Mouse (Mus musculus) midbrain, embryonic 12.5 days (tissue): ENCODE measurements around the gene Adam3. TPM values are rescaled to one million over a fixed set of nuclear protein-coding genes. Genes with fewer than 3 reads are reported as not detected.

Experiments used
- ATAC-seq: fragments of 200-750 bp; cut with Nextera tagmentation; 2 replicates; pipeline ENCODE4 v1.8.0; 2017; ENCODE audit warnings: low read depth, moderate TSS enrichment, moderate library complexity; ENCODE audit not compliant: low FRiP score
- H3K27ac ChIP-seq: fragments of 300-500 bp; sonication (generic); replicated peaks from 2 replicates; pipeline ENCODE4 v1.5.1; 2016; ENCODE audit warnings: mild to moderate bottlenecking
- H3K27me3 ChIP-seq: fragments of 300-500 bp; sonication (generic); 2 replicates; pipeline ENCODE4 v1.6.1; 2016; ENCODE audit warnings: mild to moderate bottlenecking
- H3K36me3 ChIP-seq: fragments of 300-500 bp; sonication (generic); 2 replicates; pipeline ENCODE4 v1.6.1; 2016
- H3K4me1 ChIP-seq: fragments of 300-500 bp; sonication (generic); 2 replicates; pipeline ENCODE4 v1.6.1; 2016
- H3K4me2 ChIP-seq: fragments of 300-500 bp; sonication (generic); replicated peaks from 2 replicates; pipeline ENCODE4 v1.6.1; 2016; ENCODE audit warnings: mild to moderate bottlenecking, moderate library complexity
- H3K4me3 ChIP-seq: fragments of 300-500 bp; sonication (generic); 2 replicates; pipeline ENCODE4 v1.5.1; 2016; ENCODE audit warnings: mild to moderate bottlenecking
- H3K9ac ChIP-seq: fragments of 300-500 bp; sonication (generic); replicated peaks from 2 replicates; pipeline ENCODE4 v1.6.1; 2016; ENCODE audit warnings: mild to moderate bottlenecking, moderate library complexity
- H3K9me3 ChIP-seq: fragments of 300-500 bp; sonication (generic); 2 replicates; pipeline ENCODE4 v1.6.1; 2016; ENCODE audit warnings: mild to moderate bottlenecking
- WGBS: fragments of 180-500 bp; shearing (Covaris S2); methylation state at CpG from one replicate; pipeline ENCODE4 v1.1.7; 2016; 5-methylcytosine and 5-hydroxymethylcytosine counted together
- polyA plus RNA-seq: library from polyadenylated mRNA; unstranded; fragments of >200 nt; fragmentation: Nextera tagmentation; extraction: Ambion mirVana; gene quantifications from 2 replicates; pipeline ENCODE4 v1.2.1, GENCODE M21; 2016

The Adam3 gene
- not detected in 2 replicates for polyA plus RNA-seq

DNA sequence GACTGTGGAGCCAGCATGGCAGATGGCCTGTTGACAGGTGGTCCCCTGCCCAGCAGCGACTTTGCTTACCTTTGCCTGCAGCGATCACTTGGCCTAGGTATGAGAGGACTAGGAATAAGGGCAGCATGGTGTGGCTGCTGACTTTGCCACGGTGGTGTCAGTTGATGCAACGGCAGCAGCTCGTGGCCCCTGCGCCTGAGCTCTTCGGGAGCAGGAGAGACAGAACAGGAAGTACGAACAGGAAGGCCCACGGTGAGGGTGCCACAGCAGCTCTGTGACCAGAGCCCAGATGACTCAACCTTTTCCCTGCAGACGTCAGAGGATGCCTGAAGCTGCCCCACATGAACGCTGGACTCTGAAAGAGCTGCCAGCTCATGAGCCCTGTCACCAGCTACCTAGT lies at the start of gene Adam3:
Gene Adam3, minus strand, starts transcription at position 223 of the 400 bp plus-strand sequence.
- ATAC-seq, result no peak
- Histone ChIP-seq H3K4me2 (no peak within 1 kb of the TSS), H3K27me3 (no peaks in the 10 kb centered on the region), H3K27ac (no peak within 1 kb of the TSS), H3K4me3 (no peak within 1 kb of the TSS), H3K36me3 (no peaks in the 10 kb centered on the region), H3K9me3 (no peaks in the 10 kb centered on the region), H3K9ac (no peak within 1 kb of the TSS), H3K4me1 (0 out of 2 replicates have a peak, but pooled peaks cover 3% of the 10 kb centered on the region)
- WGBS, result 56% methylated on average over 11 of the region's 11 CpGs

GRCm38 (mm10) chr8:24724886-24725626 lies 596 bp downstream of the Adam3 start:
- no peaks in the 10 kb centered on the region for H3K27me3 ChIP-seq
- H3K4me1 ChIP-seq, result 0 out of 2 replicates have a peak, but pooled peaks cover 3% of the 10 kb centered on the region
- no peak overlapping the region for H3K9ac ChIP-seq
- no peaks in the 10 kb centered on the region for H3K9me3 ChIP-seq
- H3K27ac ChIP-seq, result no peak overlapping the region
- no peak overlapping the region for H3K4me2 ChIP-seq
- no peaks in the 10 kb centered on the region for H3K36me3 ChIP-seq
- no peak overlapping the region for H3K4me3 ChIP-seq
- ATAC-seq, result no peak
- WGBS, result 76% methylated on average over 16 of the region's 16 CpGs

Other genes with a start within 250 kb of the Adam3 start
- gene Adam5, start 98.5 kb upstream of the Adam3 start, polyA plus RNA-seq, result 0.22 and 0.31 TPM in 2 replicates